ENCODE assay signal across 8 mouse cellular contexts in genomic region chr6:108532486-108533179, GRCm38 (mm10).
DNase-seq lines count a peak whose midpoint lies in the region; ATAC-seq lines count a peak whose summit lies in the region.

No protein-coding gene starts in this region.

- peak overlapping the region; percentile 86 for H3K27ac ChIP-seq in intestine, embryonic 15.5 days
- peak overlapping the region; percentile 89 for H3K27ac ChIP-seq in liver, embryonic 16.5 days (ENCODE audit: low read length)
- H3K27ac ChIP-seq in forebrain, embryonic 12.5 days = no peak overlapping the region
- no peak overlapping the region for H3K27ac ChIP-seq in hindbrain, embryonic 12.5 days

- no peaks in the 10 kb centered on the region for H3K9me3 ChIP-seq in intestine, embryonic 15.5 days
- H3K9me3 ChIP-seq in liver, embryonic 16.5 days (replicated peaks; ENCODE audit: control insufficient read depth, low read length) = no peaks in the 10 kb centered on the region
- no peaks in the 10 kb centered on the region for H3K9me3 ChIP-seq in forebrain, embryonic 12.5 days
- no peaks in the 10 kb centered on the region for H3K9me3 ChIP-seq in hindbrain, embryonic 12.5 days (replicated peaks)

- peak overlapping the region; percentile 28; the same call in 1 of the 2 replicates for H3K4me2 ChIP-seq in intestine, embryonic 15.5 days (replicated peaks)
- no peak overlapping the region; the same call in none of the 2 replicates for H3K4me2 ChIP-seq in liver, embryonic 16.5 days (ENCODE audit: low read depth, low read length)
- no peak overlapping the region for H3K4me2 ChIP-seq in forebrain, embryonic 12.5 days
- no peak overlapping the region for H3K4me2 ChIP-seq in hindbrain, embryonic 12.5 days (replicated peaks)

- H3K9ac ChIP-seq in intestine, embryonic 15.5 days = no peak overlapping the region
- H3K9ac ChIP-seq in liver, embryonic 16.5 days (ENCODE audit: low read depth, low read length) = no peak overlapping the region
- H3K9ac ChIP-seq in forebrain, embryonic 12.5 days = no peak overlapping the region
- no peak overlapping the region for H3K9ac ChIP-seq in hindbrain, embryonic 12.5 days

- intact Hi-C loops in left cerebral cortex, postnatal 36 days (cut with DNase I) = no loop called here

- ATAC-seq in intestine, embryonic 15.5 days = peak; percentile 37
- no peak for ATAC-seq in liver, embryonic 16.5 days (ENCODE audit: low read depth)
- ATAC-seq in forebrain, embryonic 12.5 days (ENCODE audit: low FRiP score) = no peak
- ATAC-seq in hindbrain, embryonic 12.5 days (ENCODE audit: low FRiP score) = no peak

- H3K36me3 ChIP-seq in intestine, embryonic 15.5 days = no peaks in the 10 kb centered on the region
- H3K36me3 ChIP-seq in liver, embryonic 16.5 days (ENCODE audit: control insufficient read depth, insufficient read depth) = no peaks in the 10 kb centered on the region
- H3K36me3 ChIP-seq in forebrain, embryonic 12.5 days (replicated peaks) = no peaks in the 10 kb centered on the region
- no peaks in the 10 kb centered on the region for H3K36me3 ChIP-seq in hindbrain, embryonic 12.5 days

- WGBS in intestine, embryonic 15.5 days = 63% methylated on average over 10 of the region's 10 CpGs
- 72% methylated on average over 10 of the region's 10 CpGs for WGBS in liver, embryonic 16.5 days (ENCODE audit: insufficient replicate concordance)
- WGBS in forebrain, embryonic 12.5 days = 81% methylated on average over 10 of the region's 10 CpGs
- WGBS in hindbrain, embryonic 12.5 days = 84% methylated on average over 10 of the region's 10 CpGs

- peak; percentile 48 for DNase-seq in urinary bladder, postnatal 14 days (ENCODE audit: low spot score)
- DNase-seq in urinary bladder, adult 2 months (ENCODE audit: low spot score) = no peak
- no peak for DNase-seq in ovary, postnatal 10 days (ENCODE audit: low spot score)
- no peak for DNase-seq in left cerebral cortex, postnatal 36 days (ENCODE audit: low spot score in 2 of 2)

- H3K27me3 ChIP-seq in intestine, embryonic 15.5 days (replicated peaks) = no peaks in the 10 kb centered on the region
- no peaks in the 10 kb centered on the region for H3K27me3 ChIP-seq in liver, embryonic 16.5 days (ENCODE audit: control insufficient read depth, insufficient read depth, low read depth, low read length)
- no peaks in the 10 kb centered on the region for H3K27me3 ChIP-seq in forebrain, embryonic 12.5 days
- H3K27me3 ChIP-seq in hindbrain, embryonic 12.5 days = no peaks in the 10 kb centered on the region

- H3K4me3 ChIP-seq in intestine, embryonic 15.5 days (replicated peaks) = no peak overlapping the region
- H3K4me3 ChIP-seq in liver, embryonic 16.5 days (ENCODE audit: low read depth, low read length) = no peak overlapping the region
- H3K4me3 ChIP-seq in forebrain, embryonic 12.5 days (replicated peaks) = no peak overlapping the region
- no peak overlapping the region for H3K4me3 ChIP-seq in hindbrain, embryonic 12.5 days

- peaks cover 38% of the 10 kb centered on the region for H3K4me1 ChIP-seq in intestine, embryonic 15.5 days (replicated peaks)
- peaks cover 59% of the 10 kb centered on the region for H3K4me1 ChIP-seq in liver, embryonic 16.5 days (ENCODE audit: control insufficient read depth, low read depth, low read length)
- peaks cover 14% of the 10 kb centered on the region for H3K4me1 ChIP-seq in forebrain, embryonic 12.5 days
- peaks cover 14% of the 10 kb centered on the region for H3K4me1 ChIP-seq in hindbrain, embryonic 12.5 days

Comparison
In these comparisons a context has a peak if more than half of its experiments do, and no peak if none do; other contexts are left out.
1. H3K27ac ChIP-seq: peak in intestine, embryonic 15.5 days (single experiment) and liver, embryonic 16.5 days (single experiment); none in forebrain, embryonic 12.5 days (single experiment) and hindbrain, embryonic 12.5 days (single experiment).